Mouse (Mus musculus): Measurements from ENCODE around the gene Pola1.

- no peak for TF ChIP-seq CTCF (IDR thresholded peaks at IDR 0.05; ENCODE audit: extremely low read depth, insufficient read depth, low read length)
- TF ChIP-seq POLR2A (IDR thresholded peaks at IDR 0.05; ENCODE audit: extremely low read depth, insufficient read depth, low read length) = no peak
Measured at GRCm38 (mm10) chrX:93288339-93288738, 343.6 kb downstream of the Pola1 start.
